Mouse (Mus musculus): ENCODE measurements at regions not wholly inside any gene's neighbourhood (a gene's known extent, or its start where the extent isn't known, plus 50 kb on each side); places are given as distances from the start of the nearest gene placed in this dataset.

DNA sequence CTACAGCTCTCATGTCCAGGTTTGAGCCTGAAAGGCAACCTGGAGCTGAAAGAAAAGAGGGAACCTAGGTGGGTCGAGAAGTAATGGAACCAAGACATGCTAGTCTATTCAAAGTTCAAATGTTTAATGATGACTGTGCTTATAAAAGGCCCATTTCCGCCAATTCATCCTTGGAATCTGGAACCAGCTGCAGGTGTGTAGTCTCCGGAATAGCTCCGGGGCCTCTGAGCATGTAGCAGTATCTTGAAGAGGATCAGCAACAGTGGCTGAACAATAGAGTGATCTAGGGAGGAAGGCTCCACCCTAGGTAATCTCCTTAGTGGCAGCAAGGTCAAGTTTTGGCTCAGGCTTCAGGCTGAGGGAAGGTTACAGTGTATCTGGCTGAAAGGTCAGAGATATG is 103.4 kb downstream of the Ly6f start:
- no peak for TF ChIP-seq CTCF (IDR thresholded peaks at IDR 0.05; ENCODE audit: low read depth)
- TF ChIP-seq EP300 (optimal IDR thresholded peaks at IDR 0.05): no peak
